Mouse (Mus musculus) bone marrow macrophage, adult 2 months (primary cell): ENCODE measurements around the gene Cdyl.

Experiments used
- CTCF ChIP-seq: IDR thresholded peaks from 2 replicates; pipeline ENCODE4 v1.5.1; 2012; ENCODE audit warnings: low read depth, mild to moderate bottlenecking, low read length, moderate library complexity
- POLR2A ChIP-seq: IDR thresholded peaks from 2 replicates; pipeline ENCODE4 v1.6.1; 2012; ENCODE audit warnings: mild to moderate bottlenecking, low read depth, low read length, borderline replicate concordance

DNA sequence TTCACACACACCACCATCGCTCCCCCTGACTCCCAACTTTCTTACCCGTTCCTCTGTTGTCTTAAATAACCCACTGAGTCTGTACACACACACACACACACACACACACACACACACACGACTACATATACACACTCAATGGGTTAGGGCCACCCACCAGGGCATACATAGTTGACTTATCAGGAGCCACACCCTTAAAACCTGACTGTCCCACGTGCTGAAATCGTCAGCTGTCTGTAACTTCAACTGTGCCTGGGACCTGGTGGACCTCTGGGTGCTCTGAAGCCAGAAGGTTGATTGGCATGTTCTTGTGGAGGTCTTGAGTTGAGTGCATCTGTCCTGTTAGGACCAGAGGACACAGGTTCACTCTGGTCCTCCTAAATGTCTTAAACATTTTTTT lies 90.0 kb downstream of the Cdyl start:
- TF ChIP-seq CTCF: no peak
- TF ChIP-seq POLR2A: no peak
